Mouse (Mus musculus) granulocyte monocyte progenitor cell, adult 5-6 weeks (primary cell): ENCODE measurements at regions not wholly inside any gene's neighbourhood (a gene's known extent, or its start where the extent isn't known, plus 50 kb on each side); places are given as distances from the start of the nearest gene placed in this dataset.

Source experiments
- ATAC-seq: replicated peaks from 2 replicates; pipeline ENCODE4 v1.8.0; 2016; ENCODE audit warnings: mild to moderate bottlenecking, moderate TSS enrichment, inconsistent platforms; ENCODE audit not compliant: poor library complexity, severe bottlenecking

- ATAC-seq: no peak
Measured at GRCm38 (mm10) chr5:97537492-97538257, 80.9 kb upstream of the Gk2 start.

GRCm38 (mm10) chr5:97533733-97534132 is 76.9 kb upstream of the Gk2 start:
- ATAC-seq: no peak

GRCm38 (mm10) chr5:97527555-97527954 is 70.7 kb upstream of the Gk2 start:
- ATAC-seq: no peak
